Mouse (Mus musculus) left cerebral cortex, postnatal 10 days (tissue): ENCODE measurements around the gene Gm765. TPM values are rescaled to one million over a fixed set of nuclear protein-coding genes. Genes with fewer than 3 reads are reported as not detected.

Experiments used
- DNase-seq, 2 experiments: peaks; one replicate each; pipeline ENCODE4 v3.0.0; 2021 to 2022; ENCODE audit warnings: low spot score in 2 of 2, mixed read lengths in 1 of 2; ENCODE audit errors: extremely low spot score in 1 of 2
- intact Hi-C: fragments of 180-260 bp; cut with DNase I; formaldehyde crosslinking; loops from one replicate; pipeline ENCODE4 v1.15.1; 2025
- total RNA-seq, 2 experiments: library from RNA; stranded (reverse); gene quantifications; 2 replicates each; pipeline ENCODE4 v1.2.3; 2021

The Gm765 gene
- under 1 TPM; 0.19 to 0.28 TPM for total RNA-seq

- intact Hi-C loops: no loop called here
- no peak for DNase-seq
These were observed at the start of gene Gm765 for GRCm38 (mm10) chr6:98342654-98343053. Gm765 (minus strand) TSS chr6:98342754.

GRCm38 (mm10) chr6:98385487-98385886 lies 42.9 kb upstream of the Gm765 start:
- intact Hi-C loops: loop anchor here (10.0 kb wide), 1 partner anchor 131 kb away; no protein-coding TSS in a partner anchor
- DNase-seq: peak; percentile 37 to 60

- intact Hi-C loops: loop anchor here (5.0 to 10.0 kb wide), 2 partner anchors 130 to 277 kb away; no protein-coding TSS in a partner anchor
- DNase-seq: peak in 1 of 2 experiments; percentile 13
These were observed 41.9 kb upstream of the Gm765 start for GRCm38 (mm10) chr6:98384431-98384830.

- intact Hi-C loops: loop anchor here (2.0 to 10.0 kb wide), 3 partner anchors 129 to 276 kb away; no protein-coding TSS in a partner anchor
These were observed 40.9 kb upstream of the Gm765 start for GRCm38 (mm10) chr6:98383411-98383810.

GRCm38 (mm10) chr6:98366199-98366598 lies 23.6 kb upstream of the Gm765 start:
- DNase-seq: no peak
- intact Hi-C loops: no loop called here

More at GRCm38 (mm10) chr6:98383411-98383810, 40.9 kb upstream of the Gm765 start:
- peak in 1 of 2 experiments; percentile 66 for DNase-seq

- intact Hi-C loops: no loop called here
- DNase-seq: no peak
These were observed 12.7 kb upstream of the Gm765 start for GRCm38 (mm10) chr6:98355271-98355670.

GRCm38 (mm10) chr6:98353285-98353684 lies 10.7 kb upstream of the Gm765 start:
- no peak for DNase-seq
- intact Hi-C loops: no loop called here

GRCm38 (mm10) chr6:98332714-98333113 lies 9.8 kb downstream of the Gm765 start:
- DNase-seq: no peak
- intact Hi-C loops: no loop called here

- intact Hi-C loops: no loop called here
- no peak for DNase-seq
These were observed 30.9 kb downstream of the Gm765 start for GRCm38 (mm10) chr6:98311659-98312058.

- intact Hi-C loops: no loop called here
- no peak for DNase-seq
These were observed 34.9 kb downstream of the Gm765 start for GRCm38 (mm10) chr6:98307647-98308046.

GRCm38 (mm10) chr6:98307159-98307558 lies 35.4 kb downstream of the Gm765 start:
- intact Hi-C loops: no loop called here
- DNase-seq: no peak

GRCm38 (mm10) chr6:98292064-98292463 lies 50.5 kb downstream of the Gm765 start:
- intact Hi-C loops: no loop called here

GRCm38 (mm10) chr6:98288316-98288715 lies 54.2 kb downstream of the Gm765 start:
- no peak for DNase-seq
- intact Hi-C loops: no loop called here

More at GRCm38 (mm10) chr6:98292064-98292463, 50.5 kb downstream of the Gm765 start:
- DNase-seq: no peak

- DNase-seq: no peak
- intact Hi-C loops: no loop called here
These were observed 55.0 kb downstream of the Gm765 start for GRCm38 (mm10) chr6:98287521-98287920.

GRCm38 (mm10) chr6:98285190-98285589 lies 57.4 kb downstream of the Gm765 start:
- DNase-seq: no peak
- intact Hi-C loops: no loop called here

GRCm38 (mm10) chr6:98282791-98283190 lies 59.8 kb downstream of the Gm765 start:
- intact Hi-C loops: no loop called here
- DNase-seq: no peak

GRCm38 (mm10) chr6:98271553-98271952 lies 71.0 kb downstream of the Gm765 start:
- peak in 1 of 2 experiments; percentile 53 for DNase-seq
- intact Hi-C loops: no loop called here

GRCm38 (mm10) chr6:98262961-98263360 lies 79.6 kb downstream of the Gm765 start:
- intact Hi-C loops: no loop called here
- DNase-seq: no peak

- intact Hi-C loops: loop anchor here (10.0 kb wide), 1 partner anchor 126 kb away; no protein-coding TSS in a partner anchor
- DNase-seq: peak in 1 of 2 experiments; percentile 43
These were observed 83.5 kb downstream of the Gm765 start for GRCm38 (mm10) chr6:98259016-98259415.

- intact Hi-C loops: loop anchor here (10.0 kb wide), 1 partner anchor 112 kb away; no protein-coding TSS in a partner anchor
- peak in 1 of 2 experiments; percentile 23 for DNase-seq
These were observed 96.1 kb downstream of the Gm765 start for GRCm38 (mm10) chr6:98246449-98246848.

- intact Hi-C loops: loop anchor here (10.0 kb wide), 1 partner anchor 108 kb away; no protein-coding TSS in a partner anchor
- DNase-seq: no peak
These were observed 99.4 kb downstream of the Gm765 start for GRCm38 (mm10) chr6:98243186-98243585.
